Mouse (Mus musculus) testis, adult 10 weeks (tissue): ENCODE results near the gene Pla2g4e. TPM values are rescaled to one million over a fixed set of nuclear protein-coding genes. Genes with fewer than 3 reads are reported as not detected.

ENCODE experiments used
- polyA plus RNA-seq: library from polyadenylated mRNA; stranded (reverse); fragments of 350-450 nt; fragmentation: Illumina TruSeq; extraction: RNeasy Lipid Tissue Mini Kit (QIAGEN cat#74804); gene quantifications from one replicate; pipeline ENCODE4 v1.2.3, GENCODE M21; 2014; ENCODE audit warnings: low read depth, low replicate concordance

Pla2g4e gene
- 0.10 TPM for polyA plus RNA-seq

DNA sequence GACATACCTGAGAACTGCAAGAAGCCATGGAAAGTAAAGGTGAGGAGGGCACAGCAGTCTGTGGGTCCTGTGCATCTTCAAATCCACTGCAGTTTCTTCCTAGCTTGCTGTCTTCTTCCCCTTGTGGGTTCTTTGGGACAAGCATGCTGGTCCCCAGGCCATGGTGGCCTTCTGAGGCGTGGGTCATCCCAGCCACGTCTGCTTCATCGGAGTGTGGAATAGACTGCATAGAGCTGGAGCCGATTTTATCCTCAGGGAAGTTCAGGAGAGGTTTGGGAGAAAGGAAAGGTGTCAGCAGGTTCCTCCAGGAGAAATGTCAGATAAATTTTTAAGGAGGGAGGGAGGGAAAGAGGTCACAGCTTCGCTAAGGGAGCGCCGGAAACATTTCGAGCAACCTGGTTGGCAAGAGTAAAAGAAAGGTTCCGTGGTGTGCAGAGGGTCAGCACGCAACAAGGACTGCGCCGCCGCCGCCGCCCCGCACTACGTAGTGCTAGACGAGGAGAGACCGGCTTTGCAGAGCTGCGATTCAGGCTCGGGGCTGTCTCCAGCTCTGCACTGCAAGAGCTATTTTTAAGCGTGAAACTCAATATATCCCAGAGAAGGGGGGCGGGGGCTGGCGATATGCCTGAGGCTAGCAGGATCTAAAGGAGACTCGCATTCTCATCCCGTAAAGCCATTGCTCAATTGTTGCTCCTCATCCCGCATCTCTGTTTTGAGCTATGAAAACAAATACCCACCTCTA lies at the start of gene Pla2g4e:
Pla2g4e (minus strand) TSS at position 657 of the 742 bp plus-strand sequence.

DNA sequence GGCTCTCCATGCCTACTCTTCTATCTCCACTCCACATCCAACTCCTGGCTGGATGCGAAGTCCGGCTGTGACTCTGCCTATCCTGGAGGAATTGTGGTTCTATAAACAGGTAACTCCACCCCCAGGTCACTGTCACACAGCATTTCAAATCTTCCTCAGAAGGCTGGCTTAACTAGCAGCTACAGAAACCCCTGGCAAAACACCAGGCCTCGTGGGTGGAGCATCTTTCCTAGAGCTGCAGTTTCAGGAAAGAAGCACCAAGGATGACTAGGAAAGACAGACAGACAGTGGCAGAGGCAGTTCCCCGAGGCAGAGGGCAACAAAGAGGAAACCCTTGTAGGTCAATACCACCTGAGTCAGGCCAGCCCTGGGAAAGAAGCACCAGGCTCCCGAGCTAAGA lies 43.9 kb upstream of the Pla2g4e start, which contains the start of gene Pla2g4d:
Pla2g4d (minus strand) TSS at position 203 of the 400 bp plus-strand sequence.

GRCm38 (mm10) chr2:120154361-120154894 lies 90.7 kb downstream of the Pla2g4e start, which contains the start of gene Ehd4:
Ehd4 (minus strand) TSS chr2:120154606.

Other genes with a start within 250 kb of the Pla2g4e start
- gene Jmjd7, start 217.9 kb downstream of the Pla2g4e start, polyA plus RNA-seq: 0.97 TPM
- gene Gm28042, start 217.8 kb downstream of the Pla2g4e start, polyA plus RNA-seq: 0.41 TPM
- gene Pla2g4b, start 211.9 kb downstream of the Pla2g4e start, polyA plus RNA-seq: 0.27 TPM
- gene Ehd4, start 90.7 kb downstream of the Pla2g4e start, polyA plus RNA-seq: 3.8 TPM
- 1.1 TPM for gene Pla2g4d, start 43.9 kb upstream of the Pla2g4e start, polyA plus RNA-seq
- gene Pla2g4f, start 68.8 kb upstream of the Pla2g4e start, polyA plus RNA-seq: 0.10 TPM
- gene Vps39, start 107.8 kb upstream of the Pla2g4e start, polyA plus RNA-seq: 17.7 TPM
- 12.5 TPM for gene Ganc, start 158.6 kb upstream of the Pla2g4e start, polyA plus RNA-seq
- 30.0 TPM for gene Tmem87a, start 158.8 kb upstream of the Pla2g4e start, polyA plus RNA-seq
- 0.15 TPM for gene Capn3, start 210.7 kb upstream of the Pla2g4e start, polyA plus RNA-seq